Mouse (Mus musculus): ENCODE data around the gene Ppef2. TPM values are rescaled to one million over a fixed set of nuclear protein-coding genes. Genes with fewer than 3 reads are reported as not detected.

Gene Ppef2
- total RNA-seq, 2 experiments from 2014 or later, result 0.16 TPM; not detected in 1

GRCm38 (mm10) chr5:92240769-92241168 lies 15.3 kb downstream of the Ppef2 start:
- DNase-seq (ENCODE audit: low spot score), result no peak
- intact Hi-C loops (cut with DNase I), result loop anchor here (10.0 kb wide), 1 partner anchor 776 kb away; no protein-coding TSS in a partner anchor

- intact Hi-C loops (cut with DNase I), result loop anchor here (2.0 to 10.0 kb wide), 2 partner anchors 45 to 775 kb away; no protein-coding TSS in a partner anchor
- DNase-seq (ENCODE audit: low spot score), result no peak
These were observed 16.5 kb downstream of the Ppef2 start for GRCm38 (mm10) chr5:92239333-92240232.

GRCm38 (mm10) chr5:92234939-92235557 lies 21.0 kb downstream of the Ppef2 start:
- no peak for DNase-seq (ENCODE audit: low spot score)
- intact Hi-C loops (cut with DNase I), result no loop called here

GRCm38 (mm10) chr5:92233366-92233765 lies 22.7 kb downstream of the Ppef2 start:
- no peak for DNase-seq (ENCODE audit: low spot score)

GRCm38 (mm10) chr5:92231836-92232235 lies 24.2 kb downstream of the Ppef2 start:
- DNase-seq (ENCODE audit: low spot score), result no peak
- intact Hi-C loops (cut with DNase I), result no loop called here

More at GRCm38 (mm10) chr5:92233366-92233765, 22.7 kb downstream of the Ppef2 start:
- intact Hi-C loops (cut with DNase I), result no loop called here

GRCm38 (mm10) chr5:92230306-92230705 lies 25.8 kb downstream of the Ppef2 start:
- DNase-seq (ENCODE audit: low spot score), result no peak
- intact Hi-C loops (cut with DNase I), result no loop called here

- intact Hi-C loops (cut with DNase I), result no loop called here
These were observed 26.6 kb downstream of the Ppef2 start for GRCm38 (mm10) chr5:92229514-92229913.

GRCm38 (mm10) chr5:92228776-92229175 lies 27.3 kb downstream of the Ppef2 start:
- DNase-seq (ENCODE audit: low spot score), result no peak
- intact Hi-C loops (cut with DNase I), result no loop called here

More at GRCm38 (mm10) chr5:92229514-92229913, 26.6 kb downstream of the Ppef2 start:
- DNase-seq (ENCODE audit: low spot score), result no peak

GRCm38 (mm10) chr5:92227782-92228181 lies 28.3 kb downstream of the Ppef2 start:
- intact Hi-C loops (cut with DNase I), result no loop called here
- no peak for DNase-seq (ENCODE audit: low spot score)

GRCm38 (mm10) chr5:92220287-92220902 lies 35.7 kb downstream of the Ppef2 start:
- no peak for DNase-seq (ENCODE audit: low spot score)
- intact Hi-C loops (cut with DNase I), result no loop called here

GRCm38 (mm10) chr5:92219826-92220225 lies 36.3 kb downstream of the Ppef2 start:
- intact Hi-C loops (cut with DNase I), result no loop called here
- DNase-seq (ENCODE audit: low spot score), result no peak

- intact Hi-C loops (cut with DNase I), result no loop called here
These were observed 36.9 kb downstream of the Ppef2 start for GRCm38 (mm10) chr5:92218915-92219793.

GRCm38 (mm10) chr5:92215308-92215707 lies 40.8 kb downstream of the Ppef2 start, which contains the start of gene U90926:
U90926 (minus strand) TSS chr5:92215408.
- DNase-seq (ENCODE audit: low spot score), result no peak
- intact Hi-C loops (cut with DNase I), result no loop called here

More at GRCm38 (mm10) chr5:92218915-92219793, 36.9 kb downstream of the Ppef2 start:
- no peak for DNase-seq (ENCODE audit: low spot score)

GRCm38 (mm10) chr5:92212231-92212630 lies 43.8 kb downstream of the Ppef2 start:
- intact Hi-C loops (cut with DNase I), result no loop called here
- DNase-seq (ENCODE audit: low spot score), result no peak

- DNase-seq (ENCODE audit: low spot score), result no peak
- intact Hi-C loops (cut with DNase I), result no loop called here
These were observed 45.9 kb downstream of the Ppef2 start for GRCm38 (mm10) chr5:92210205-92210604.

- intact Hi-C loops (cut with DNase I), result no loop called here
These were observed 50.0 kb downstream of the Ppef2 start for GRCm38 (mm10) chr5:92206121-92206520.

GRCm38 (mm10) chr5:92205706-92206105 lies 50.4 kb downstream of the Ppef2 start:
- DNase-seq (ENCODE audit: low spot score), result no peak
- intact Hi-C loops (cut with DNase I), result no loop called here

More at GRCm38 (mm10) chr5:92206121-92206520, 50.0 kb downstream of the Ppef2 start:
- no peak for DNase-seq (ENCODE audit: low spot score)

GRCm38 (mm10) chr5:92205184-92205583 lies 50.9 kb downstream of the Ppef2 start:
- no peak for DNase-seq (ENCODE audit: low spot score)
- intact Hi-C loops (cut with DNase I), result no loop called here

Data from heart, postnatal 25 days (tissue).